Mouse (Mus musculus) limb, embryonic 10.5 days (tissue): ENCODE measurements at regions not wholly inside any gene's neighbourhood (a gene's known extent, or its start where the extent isn't known, plus 50 kb on each side); places are given as distances from the start of the nearest gene placed in this dataset.
A peak's percentile ranks its signal among the peaks of the same experiment; 100 is the strongest.
"Not testable (repeated sequence)": the region's sequence is repeated elsewhere in the genome, so short reads cannot be mapped to it uniquely, and the experiment has no call there.

ENCODE experiments used
- DNase-seq: peaks from one replicate; pipeline ENCODE4 v3.0.0-alpha.2; 2017; ENCODE audit warnings: low spot score
- H3K27ac ChIP-seq: fragments of 300-500 bp; sonication (generic); 2 replicates; pipeline ENCODE4 v1.5.1; 2016; ENCODE audit warnings: mild to moderate bottlenecking
- H3K27me3 ChIP-seq: fragments of 300-500 bp; sonication (generic); 2 replicates; pipeline ENCODE4 v1.6.1; 2016; ENCODE audit warnings: low read depth, mild to moderate bottlenecking; ENCODE audit not compliant: poor library complexity, severe bottlenecking
- H3K36me3 ChIP-seq: fragments of 300-500 bp; sonication (generic); 2 replicates; pipeline ENCODE4 v1.6.1; 2016; ENCODE audit warnings: mild to moderate bottlenecking, moderate library complexity
- H3K4me1 ChIP-seq: fragments of 300-500 bp; sonication (generic); 2 replicates; pipeline ENCODE4 v1.6.1; 2016
- H3K4me3 ChIP-seq: fragments of 300-500 bp; sonication (generic); 2 replicates; pipeline ENCODE4 v1.5.1; 2016; ENCODE audit warnings: mild to moderate bottlenecking, moderate library complexity
- H3K9me3 ChIP-seq: fragments of 300-500 bp; sonication (generic); replicated peaks from 2 replicates; pipeline ENCODE4 v1.6.1; 2016; ENCODE audit warnings: mild to moderate bottlenecking
- WGBS: fragments of 180-500 bp; shearing (Covaris S2); methylation state at CpG from one replicate; pipeline ENCODE4 v1.1.7; 2016; 5-methylcytosine and 5-hydroxymethylcytosine counted together

DNA sequence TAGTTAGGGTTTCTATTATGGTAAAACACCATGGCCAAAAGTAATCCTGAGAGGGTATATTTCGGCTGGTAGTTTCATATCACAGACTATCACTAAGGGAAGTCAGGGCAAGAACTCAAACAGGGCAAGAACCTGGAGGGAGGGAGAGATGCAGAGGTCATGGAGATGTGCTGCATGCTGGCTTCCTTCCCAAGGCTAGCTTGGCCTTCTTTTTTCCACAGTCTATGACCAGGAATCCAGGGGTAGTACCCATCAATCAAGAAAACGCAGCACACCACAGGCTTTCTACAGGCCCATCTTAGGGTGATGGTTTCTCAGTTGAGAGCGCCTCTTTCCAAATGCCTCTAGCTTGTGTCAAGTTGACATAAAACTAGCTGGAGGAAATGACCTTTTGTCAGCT, 126.1 kb upstream of the Stt3b start:
- H3K27ac ChIP-seq: no peak overlapping the region
- no peaks in the 10 kb centered on the region for H3K4me1 ChIP-seq
- no peak for DNase-seq
- 93% methylated on average over 3 of the region's 3 CpGs for WGBS
- no peaks in the 10 kb centered on the region for H3K27me3 ChIP-seq
- H3K9me3 ChIP-seq: no peaks in the 10 kb centered on the region
- H3K4me3 ChIP-seq: no peak overlapping the region
- no peaks in the 10 kb centered on the region for H3K36me3 ChIP-seq

DNA sequence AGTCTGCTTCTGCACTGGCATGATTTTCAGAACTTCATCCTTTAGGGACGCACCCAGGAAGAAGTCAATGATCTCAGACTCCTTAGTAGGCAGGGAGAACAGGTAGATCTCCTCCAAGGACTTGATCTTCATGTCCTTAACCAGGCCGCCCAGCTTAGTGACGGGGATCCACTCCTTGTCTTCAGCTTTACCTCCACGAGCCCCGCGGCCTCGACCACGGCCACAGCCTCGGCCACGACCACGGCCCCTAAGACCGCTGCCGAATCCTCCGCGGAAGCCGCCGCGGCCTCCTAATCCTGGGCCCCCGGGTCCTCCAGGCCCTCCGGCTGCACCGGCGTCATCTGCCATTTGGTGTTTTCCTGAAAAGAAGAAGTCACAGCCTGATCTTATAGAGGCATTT, 128.0 kb upstream of the Stt3b start:
- H3K4me1 ChIP-seq, H3K36me3 ChIP-seq, DNase-seq, H3K9me3 ChIP-seq, H3K27ac ChIP-seq, H3K4me3 ChIP-seq, H3K27me3 ChIP-seq: not testable (repeated sequence)
- 96% methylated on average over 22 of the region's 22 CpGs for WGBS

DNA sequence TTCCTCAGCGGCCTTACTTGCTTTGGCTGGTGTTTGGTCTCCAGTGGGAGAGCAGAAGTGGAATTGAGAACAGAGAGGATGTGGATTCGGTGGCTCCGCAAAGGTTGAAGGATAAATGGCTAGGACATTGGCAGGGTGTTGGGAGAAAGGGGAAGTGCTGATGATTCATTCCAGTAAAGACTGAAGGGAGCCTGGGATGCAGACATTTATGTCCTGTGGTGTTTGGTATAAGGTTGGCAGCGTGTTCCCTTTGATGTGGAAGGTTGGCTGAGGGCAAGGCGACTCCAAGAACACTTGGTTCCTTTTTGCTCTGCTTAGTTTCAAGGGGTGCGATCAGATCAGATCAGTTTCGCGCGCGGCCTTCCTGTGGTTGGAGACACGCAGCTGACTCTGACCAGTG, 136.5 kb upstream of the Stt3b start:
- Histone ChIP-seq H3K27me3 (no peaks in the 10 kb centered on the region), H3K4me1 (no peaks in the 10 kb centered on the region), H3K27ac (no peak overlapping the region), H3K9me3 (no peaks in the 10 kb centered on the region), H3K4me3 (no peak overlapping the region), H3K36me3 (no peaks in the 10 kb centered on the region)
- DNase-seq: no peak
- 70% methylated on average over 11 of the region's 11 CpGs for WGBS

DNA sequence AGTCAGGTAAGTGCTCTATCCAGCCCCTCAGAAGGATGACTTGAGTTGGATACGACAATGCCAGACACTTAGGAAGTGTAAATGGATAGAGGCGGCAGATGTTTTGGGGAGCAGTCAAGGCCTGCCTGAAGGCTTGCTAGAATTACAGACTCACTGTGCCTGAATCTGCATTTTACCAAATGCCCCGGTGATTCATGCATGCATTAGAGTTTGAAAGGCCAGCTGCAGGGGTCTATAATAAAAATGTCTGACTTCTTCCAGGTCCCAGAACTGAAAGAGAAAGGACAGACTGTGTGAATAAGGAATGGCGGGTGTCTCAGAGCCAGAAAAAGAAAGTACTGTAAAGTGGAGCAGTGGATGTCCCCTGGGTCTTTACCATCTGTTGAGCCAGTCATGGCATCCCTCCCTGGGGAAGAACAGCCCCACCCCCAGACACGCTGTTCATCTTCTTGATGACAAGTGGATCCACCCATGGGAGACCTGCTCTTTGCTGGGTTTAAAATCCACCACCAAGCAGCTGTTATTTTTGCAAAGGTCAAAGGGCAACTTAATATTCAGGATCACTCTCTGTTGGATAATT, 140.6 kb upstream of the Stt3b start:
- H3K36me3 ChIP-seq: no peaks in the 10 kb centered on the region
- no peaks in the 10 kb centered on the region for H3K9me3 ChIP-seq
- H3K4me1 ChIP-seq: no peaks in the 10 kb centered on the region
- no peaks in the 10 kb centered on the region for H3K27me3 ChIP-seq
- no peak for DNase-seq
- H3K27ac ChIP-seq: no peak overlapping the region
- no peak overlapping the region for H3K4me3 ChIP-seq
- 74% methylated on average over 5 of the region's 5 CpGs for WGBS

DNA sequence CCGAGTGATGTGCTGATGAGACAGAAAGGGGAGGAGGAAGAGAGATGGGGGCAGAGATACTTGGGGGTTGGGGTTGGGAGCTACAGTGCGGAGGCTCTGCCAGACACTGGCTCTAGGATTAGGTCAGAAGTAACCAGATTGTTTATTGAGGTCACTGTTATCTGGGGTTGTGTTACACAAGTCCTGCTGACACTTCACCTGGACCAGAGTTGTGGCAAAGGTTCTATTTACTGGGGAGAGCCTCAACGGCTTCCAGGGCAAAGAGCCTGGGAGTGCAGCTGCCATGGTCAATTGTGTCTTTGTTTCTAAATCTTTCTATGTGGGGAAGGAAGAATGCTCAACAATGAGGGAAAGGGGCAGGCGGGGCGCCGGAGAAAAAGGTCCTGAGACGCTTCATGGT, 144.6 kb upstream of the Stt3b start:
- Histone ChIP-seq H3K27ac (no peak overlapping the region), H3K4me1 (peaks cover 24% of the 10 kb centered on the region), H3K27me3 (no peaks in the 10 kb centered on the region), H3K36me3 (no peaks in the 10 kb centered on the region), H3K4me3 (no peak overlapping the region), H3K9me3 (no peaks in the 10 kb centered on the region)
- 91% methylated on average over 7 of the region's 7 CpGs for WGBS
- DNase-seq: no peak

DNA sequence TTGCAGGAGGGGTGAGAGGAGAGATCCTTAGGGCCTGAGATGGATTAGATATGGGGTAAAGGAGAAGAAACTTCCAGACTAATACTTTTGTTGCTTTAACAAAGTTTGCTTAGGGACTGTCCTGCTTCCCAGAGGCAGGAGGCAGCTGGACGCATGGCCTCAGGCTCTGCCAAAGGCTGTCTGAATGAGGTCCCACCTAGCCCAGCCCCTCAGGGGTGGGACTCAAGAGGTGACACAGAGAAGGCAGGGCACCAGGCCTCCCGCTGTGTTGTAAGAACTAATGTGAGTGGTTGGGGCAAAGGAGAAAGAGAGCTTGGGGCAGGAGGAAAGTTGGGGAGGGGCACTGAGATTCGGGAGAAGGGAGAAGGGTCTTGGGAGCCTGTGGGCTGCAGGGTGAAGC, 145.9 kb upstream of the Stt3b start:
- no peaks in the 10 kb centered on the region for H3K9me3 ChIP-seq
- no peak for DNase-seq
- 0 out of 2 replicates have a peak overlapping the region, but pooled peaks have one; percentile 9 for H3K27ac ChIP-seq
- no peak overlapping the region for H3K4me3 ChIP-seq
- no peaks in the 10 kb centered on the region for H3K27me3 ChIP-seq
- 31% methylated on average over 3 of the region's 3 CpGs for WGBS
- H3K36me3 ChIP-seq: no peaks in the 10 kb centered on the region
- peaks cover 24% of the 10 kb centered on the region for H3K4me1 ChIP-seq

DNA sequence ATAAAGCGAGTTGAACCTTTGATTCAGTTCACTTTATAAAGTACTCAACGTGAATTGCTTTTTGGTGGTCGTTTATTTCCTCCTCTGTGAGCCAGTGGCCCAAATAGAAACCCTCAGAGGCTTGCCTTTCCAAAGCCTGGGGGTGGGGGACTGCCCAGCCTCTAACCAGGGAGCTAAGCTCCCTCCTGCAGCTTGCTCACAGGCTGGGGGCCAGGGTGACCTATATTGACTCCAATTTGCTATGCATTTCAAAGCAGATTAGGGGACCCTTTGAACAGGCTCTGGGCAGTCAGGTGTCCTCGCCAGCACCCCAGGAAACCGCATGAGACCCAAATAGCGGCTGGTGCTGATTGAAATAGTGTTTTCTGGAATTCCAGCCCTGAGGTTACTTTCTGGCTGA, 146.4 kb upstream of the Stt3b start:
- DNase-seq: no peak
- H3K36me3 ChIP-seq: no peaks in the 10 kb centered on the region
- no peak overlapping the region for H3K4me3 ChIP-seq
- H3K27ac ChIP-seq: peak overlapping the region; percentile 31; the same call in 1 of the 2 replicates
- H3K4me1 ChIP-seq: peaks cover 24% of the 10 kb centered on the region
- H3K9me3 ChIP-seq: no peaks in the 10 kb centered on the region
- no peaks in the 10 kb centered on the region for H3K27me3 ChIP-seq
- WGBS: 16% methylated on average over 6 of the region's 6 CpGs

DNA sequence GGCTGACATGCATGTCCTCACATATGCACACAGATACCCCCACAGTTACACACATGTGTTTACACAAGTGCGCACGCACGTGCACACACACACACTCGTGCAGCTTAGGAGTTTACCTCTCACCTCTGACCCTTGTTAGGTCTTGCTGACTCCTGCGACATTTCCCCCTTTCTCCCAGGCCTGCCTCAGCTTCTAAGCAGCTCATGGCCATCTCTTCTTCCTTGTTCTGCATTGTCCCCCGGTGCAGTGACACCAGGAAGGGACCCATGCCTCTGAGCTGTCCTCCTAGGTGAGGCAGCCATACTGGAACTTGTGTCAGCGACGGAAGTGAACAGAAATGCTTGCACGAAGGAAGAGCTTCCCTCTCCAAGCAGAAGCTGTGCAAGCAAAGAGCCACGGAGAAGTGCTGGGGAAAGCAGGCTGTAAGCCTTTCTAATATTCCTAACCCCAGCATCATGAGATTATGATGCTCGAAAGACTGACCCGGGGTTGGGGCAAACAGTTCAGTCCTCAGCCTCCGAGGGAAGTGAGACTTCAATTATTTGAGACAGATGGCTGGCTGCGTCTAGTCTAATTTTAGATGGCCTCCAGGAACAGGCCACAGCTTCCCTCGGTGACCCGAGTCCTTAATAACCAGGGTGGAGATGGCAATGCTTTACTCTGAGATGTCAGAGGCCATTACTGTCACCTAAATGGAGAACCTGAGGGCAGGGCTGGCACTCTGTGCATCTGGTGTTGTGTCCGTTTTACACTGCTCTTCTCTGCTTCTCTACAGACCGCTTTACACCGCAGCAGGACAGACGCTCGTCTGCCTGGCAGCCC, 147.9 kb upstream of the Stt3b start:
- peak overlapping the region; percentile 38; the same call in 1 of the 2 replicates for H3K27ac ChIP-seq

DNA sequence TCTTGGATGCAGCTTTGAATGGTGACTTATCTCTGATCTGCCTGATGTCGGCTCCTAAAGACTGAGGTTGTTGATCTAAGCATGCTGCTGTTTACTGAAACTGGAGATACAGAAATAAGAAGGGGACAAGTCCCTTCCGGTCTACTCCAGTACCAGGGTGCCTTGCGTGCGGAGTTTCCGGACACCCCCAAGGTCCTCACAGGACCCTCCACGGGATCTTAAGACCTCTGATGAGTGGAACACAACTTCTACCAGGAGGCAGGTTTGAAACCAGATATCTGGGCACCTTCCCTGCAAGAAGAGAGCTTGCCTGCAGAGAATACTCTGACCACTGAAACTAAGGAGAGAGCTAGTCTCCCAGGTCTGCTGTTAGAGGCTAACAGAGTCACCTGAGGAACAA, 148.9 kb upstream of the Stt3b start:
- H3K36me3 ChIP-seq, DNase-seq, H3K27ac ChIP-seq, H3K4me3 ChIP-seq, H3K27me3 ChIP-seq, H3K9me3 ChIP-seq: not testable (repeated sequence)
- WGBS: 97% methylated on average over 6 of the region's 6 CpGs
- peaks cover 24% of the 10 kb centered on the region for H3K4me1 ChIP-seq

More for the DNA sequence above, 147.9 kb upstream of the Stt3b start:
- Histone ChIP-seq H3K4me1 (peaks cover 24% of the 10 kb centered on the region), H3K36me3 (no peaks in the 10 kb centered on the region), H3K4me3 (no peak overlapping the region), H3K9me3 (no peaks in the 10 kb centered on the region), H3K27me3 (no peaks in the 10 kb centered on the region)
- DNase-seq: no peak
- 57% methylated on average over 21 of the region's 21 CpGs for WGBS

DNA sequence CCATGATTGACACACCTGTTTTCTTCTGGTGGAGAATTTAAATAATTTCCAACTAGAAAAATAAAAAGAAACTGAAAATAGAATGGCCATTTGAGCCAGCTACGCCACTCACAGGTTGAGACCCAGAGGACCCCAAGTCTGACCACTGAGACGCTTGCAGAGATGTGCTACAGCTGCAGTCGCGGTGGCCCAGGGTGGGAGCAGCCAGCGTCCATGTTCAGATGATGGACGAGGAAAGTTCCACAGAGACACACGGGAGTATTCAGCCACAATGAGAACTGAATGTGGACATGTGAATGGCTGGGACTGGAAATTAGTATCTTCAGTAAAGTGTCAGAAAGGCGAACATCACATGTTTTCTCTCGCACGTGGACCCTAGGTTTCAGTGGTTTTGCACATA, 155.1 kb upstream of the Stt3b start:
- Histone ChIP-seq H3K9me3 (no peaks in the 10 kb centered on the region), H3K27me3 (no peaks in the 10 kb centered on the region), H3K27ac (no peak overlapping the region), H3K4me1 (no peaks in the 10 kb centered on the region), H3K36me3 (no peaks in the 10 kb centered on the region), H3K4me3 (no peak overlapping the region)
- no peak for DNase-seq
- WGBS: 90% methylated on average over 10 of the region's 10 CpGs

DNA sequence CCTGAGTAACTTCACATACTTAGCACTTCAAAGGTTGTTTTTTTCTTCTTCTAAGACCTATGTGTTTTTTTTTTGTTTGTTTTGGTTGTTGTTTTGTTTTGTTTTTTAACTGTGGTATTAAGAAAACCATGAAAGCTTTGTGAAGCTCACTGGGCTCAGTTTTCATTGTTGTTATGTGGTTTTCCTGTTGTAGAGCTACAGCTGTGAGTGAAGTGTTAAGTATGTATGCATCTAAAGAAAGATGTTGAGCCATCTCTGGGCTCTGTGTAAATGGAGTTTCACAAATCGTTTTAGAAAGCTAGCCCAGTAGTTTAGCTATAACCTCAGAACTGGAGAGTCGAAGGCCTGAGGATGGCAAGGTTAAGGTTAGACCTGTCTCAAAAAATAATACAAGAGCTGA, 158.4 kb upstream of the Stt3b start:
- Histone ChIP-seq H3K27me3 (no peaks in the 10 kb centered on the region), H3K36me3 (no peaks in the 10 kb centered on the region), H3K4me1 (no peaks in the 10 kb centered on the region), H3K4me3 (no peak overlapping the region), H3K9me3 (no peaks in the 10 kb centered on the region), H3K27ac (no peak overlapping the region)
- no peak for DNase-seq
- WGBS: 97% methylated on average over 2 of the region's 2 CpGs

DNA sequence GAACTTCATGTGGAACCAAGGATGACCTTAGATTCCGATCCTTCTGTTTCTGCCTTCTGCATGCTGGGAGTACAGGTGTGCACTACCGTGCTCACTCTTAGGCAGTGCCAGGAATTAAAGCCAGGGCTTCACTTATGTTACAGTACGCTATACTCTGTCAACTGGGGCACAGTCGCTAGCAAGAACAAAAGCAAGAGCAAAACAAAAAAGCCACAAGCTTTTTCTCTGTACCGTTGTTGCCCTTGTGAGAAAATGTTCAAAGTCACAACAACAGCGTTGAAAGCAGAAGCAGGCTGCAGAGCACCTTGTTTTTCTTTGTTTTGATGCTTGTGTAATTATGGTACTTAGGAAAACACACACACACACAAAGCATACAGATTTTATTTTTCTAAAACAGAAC, 161.4 kb upstream of the Stt3b start:
- Histone ChIP-seq H3K27ac (no peak overlapping the region), H3K27me3 (no peaks in the 10 kb centered on the region), H3K4me1 (no peaks in the 10 kb centered on the region), H3K36me3 (no peaks in the 10 kb centered on the region), H3K4me3 (no peak overlapping the region), H3K9me3 (no peaks in the 10 kb centered on the region)
- no peak for DNase-seq
- WGBS: 93% methylated on average over 6 of the region's 6 CpGs

DNA sequence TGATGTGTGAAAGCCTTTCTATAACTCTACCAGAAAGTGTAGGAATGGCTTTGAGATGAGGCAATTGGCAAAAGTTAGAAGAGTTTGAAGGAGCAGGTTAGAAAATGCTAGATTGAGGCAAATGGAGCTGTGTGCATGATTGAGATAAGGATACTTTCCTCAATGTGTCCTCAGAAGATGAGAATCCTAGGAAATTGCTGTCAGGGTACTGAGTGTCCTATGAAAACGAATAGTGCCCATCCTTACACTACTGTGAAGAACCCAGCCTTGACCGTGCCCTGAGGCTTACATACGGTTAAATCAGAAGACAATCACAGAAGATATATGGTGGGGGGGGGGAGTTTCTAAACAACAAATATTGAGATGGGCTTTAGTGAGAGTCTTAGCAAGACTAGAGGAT, 162.8 kb upstream of the Stt3b start:
- WGBS: 87% methylated on average over 3 of the region's 3 CpGs
- no peaks in the 10 kb centered on the region for H3K4me1 ChIP-seq
- H3K27me3 ChIP-seq: no peaks in the 10 kb centered on the region
- no peaks in the 10 kb centered on the region for H3K36me3 ChIP-seq
- no peak overlapping the region for H3K27ac ChIP-seq
- DNase-seq: no peak
- no peaks in the 10 kb centered on the region for H3K9me3 ChIP-seq
- no peak overlapping the region for H3K4me3 ChIP-seq
